Comparison of ENCODE assay signal across 8 mouse cellular contexts in genomic region chr13:24444709-24445108, GRCm38 (mm10).
DNase-seq lines count a peak whose midpoint lies in the region; ATAC-seq and TF ChIP-seq lines count a peak whose summit lies in the region.

No protein-coding gene starts in this region.

- WGBS in hindbrain, embryonic 11.5 days = 73% methylated on average over 4 of the region's 4 CpGs

- intact Hi-C loops in gastrocnemius, adult 2 months (cut with DNase I) = no loop called here

- H3K9me3 ChIP-seq in hindbrain, embryonic 11.5 days (ENCODE audit: control insufficient read depth, low read length) = no peaks in the 10 kb centered on the region

- no peaks in the 10 kb centered on the region for H3K27me3 ChIP-seq in hindbrain, embryonic 11.5 days (ENCODE audit: control insufficient read depth, insufficient read depth, low read length)

- ATAC-seq in hindbrain, embryonic 11.5 days (ENCODE audit: low FRiP score) = no peak

- H3K36me3 ChIP-seq in hindbrain, embryonic 11.5 days (ENCODE audit: control insufficient read depth, insufficient read depth, low read length) = no peaks in the 10 kb centered on the region

- no peak overlapping the region; the same call in 1 of the 2 replicates for H3K4me3 ChIP-seq in gastrocnemius, adult 2 months
- no peak overlapping the region for H3K4me3 ChIP-seq in hindbrain, embryonic 11.5 days (ENCODE audit: low read depth, low read length)

- H3K27ac ChIP-seq in gastrocnemius, adult 2 months = no peak overlapping the region
- no peak overlapping the region for H3K27ac ChIP-seq in hindbrain, embryonic 11.5 days (ENCODE audit: low read depth, low read length)

- peak; percentile 27 for DNase-seq in gastrocnemius, adult 2 months
- DNase-seq in gastrocnemius, postnatal 10 days = no peak
- peak; percentile 16 to 39 for DNase-seq in spleen, adult 18-20 months
- DNase-seq in spleen, adult 12 weeks (ENCODE audit: low spot score) = no peak
- peak; percentile 39 to 47 for DNase-seq in lung, postnatal 4 days
- DNase-seq in Muller cell, postnatal 12 days (ENCODE audit: inconsistent ontology term) = no peak
- DNase-seq in hindbrain, embryonic 11.5 days (ENCODE audit: low spot score) = no peak
- no peak for DNase-seq in right cerebral cortex, adult 2 months (ENCODE audit: low spot score in 2 of 2)

- H3K4me2 ChIP-seq in hindbrain, embryonic 11.5 days (replicated peaks; ENCODE audit: low read depth, low read length) = no peak overlapping the region

- H3K4me1 ChIP-seq in hindbrain, embryonic 11.5 days (replicated peaks; ENCODE audit: control insufficient read depth, insufficient read depth, low read length) = no peaks in the 10 kb centered on the region

- no peak overlapping the region for H3K9ac ChIP-seq in hindbrain, embryonic 11.5 days (ENCODE audit: low read depth, low read length)

- TF ChIP-seq CTCF in gastrocnemius, adult 2 months (IDR thresholded peaks at IDR 0.05) = no peak

Comparison
In these comparisons a context has a peak if more than half of its experiments do, and no peak if none do; other contexts are left out.
1. DNase-seq: peak in gastrocnemius, adult 2 months (single experiment), spleen, adult 18-20 months (2 of 2) and lung, postnatal 4 days (2 of 2); none in gastrocnemius, postnatal 10 days (single experiment), spleen, adult 12 weeks (single experiment), Muller cell, postnatal 12 days (single experiment), hindbrain, embryonic 11.5 days (single experiment) and right cerebral cortex, adult 2 months (0 of 2).